Mouse (Mus musculus) heart, postnatal 4 days (tissue): ENCODE results near the gene Golph3l. TPM values are rescaled to one million over a fixed set of nuclear protein-coding genes. Genes with fewer than 3 reads are reported as not detected.

Source experiments
- DNase-seq: peaks from one replicate; pipeline ENCODE4 v3.0.0; 2021
- total RNA-seq, 2 experiments: library from RNA; stranded (reverse); gene quantifications; 2 replicates each; pipeline ENCODE4 v1.2.3; 2021

Gene Golph3l
- total RNA-seq, 2 experiments from 2014 or later, result 16.9 to 20.5 TPM

- no peak for DNase-seq
These were observed 68.4 kb downstream of the Golph3l start for GRCm38 (mm10) chr3:95657108-95657507.

GRCm38 (mm10) chr3:95657711-95658110, 69.0 kb downstream of the Golph3l start:
- DNase-seq, result no peak

- peak; percentile 97 for DNase-seq
These were observed 69.6 kb downstream of the Golph3l start, which contains the start of gene Mcl1 for GRCm38 (mm10) chr3:95658236-95658867. Mcl1 (plus strand) TSS chr3:95658788.

- peak; percentile 86 for DNase-seq
These were observed 70.4 kb downstream of the Golph3l start for GRCm38 (mm10) chr3:95658868-95659712.

- DNase-seq, result no peak
These were observed 71.2 kb downstream of the Golph3l start for GRCm38 (mm10) chr3:95659948-95660347.

GRCm38 (mm10) chr3:95660788-95661478, 72.2 kb downstream of the Golph3l start:
- DNase-seq, result peak; percentile 7

- peak; percentile 34 for DNase-seq
These were observed 73.4 kb downstream of the Golph3l start for GRCm38 (mm10) chr3:95661945-95662715.

- peak; percentile 7 for DNase-seq
These were observed 74.2 kb downstream of the Golph3l start for GRCm38 (mm10) chr3:95662724-95663449.

GRCm38 (mm10) chr3:95663486-95663885, 74.8 kb downstream of the Golph3l start:
- DNase-seq, result peak; percentile 7

- peak; percentile 7 for DNase-seq
These were observed 75.4 kb downstream of the Golph3l start for GRCm38 (mm10) chr3:95663969-95664608.

- DNase-seq, result peak; percentile 9
These were observed 76.2 kb downstream of the Golph3l start for GRCm38 (mm10) chr3:95664940-95665352.

GRCm38 (mm10) chr3:95666124-95666844, 77.5 kb downstream of the Golph3l start:
- peak; percentile 85 for DNase-seq

GRCm38 (mm10) chr3:95667521-95667920, 78.8 kb downstream of the Golph3l start:
- DNase-seq, result no peak

GRCm38 (mm10) chr3:95668026-95668425, 79.3 kb downstream of the Golph3l start:
- DNase-seq, result peak; percentile 76

Other genes with a start within 250 kb of the Golph3l start
- gene Setdb1, start 231.7 kb upstream of the Golph3l start, total RNA-seq, result 10 to 100 TPM; 18.3 to 19.2 TPM
- gene 4930558C23Rik, start 186.1 kb upstream of the Golph3l start, total RNA-seq, result not detected
- 10 to 100 TPM; 55.9 to 57.4 TPM for gene Arnt, start 154.5 kb upstream of the Golph3l start, total RNA-seq
- 10 to 100 TPM; 17.0 to 17.9 TPM for gene Ctsk, start 89.7 kb upstream of the Golph3l start, total RNA-seq
- 1 to 10 TPM; 6.5 to 9.0 TPM for gene Ctss, start 62.1 kb upstream of the Golph3l start, total RNA-seq
- gene Hormad1, start 29.3 kb upstream of the Golph3l start, total RNA-seq, result not detected
- 10 to 100 TPM; 49.2 to 50.5 TPM for gene Ensa, start 36.1 kb downstream of the Golph3l start, total RNA-seq
- 100 to 1,000 TPM; 112 to 115 TPM for gene Mcl1, start 69.9 kb downstream of the Golph3l start, total RNA-seq
- gene Adamtsl4, start 99.0 kb downstream of the Golph3l start, total RNA-seq, result 10 to 100 TPM; 13.5 to 14.6 TPM
- 10 to 100 TPM; 41.3 to 43.8 TPM for gene Ecm1, start 150.6 kb downstream of the Golph3l start, total RNA-seq
- gene Tars2, start 171.3 kb downstream of the Golph3l start, total RNA-seq, result 10 to 100 TPM; 31.1 to 36.1 TPM
- 10 to 100 TPM; 50.9 to 53.6 TPM for gene Rprd2, start 229.9 kb downstream of the Golph3l start, total RNA-seq